Mouse (Mus musculus) liver, postnatal 0 days (tissue): ENCODE data around the gene Plekha7.

ENCODE experiments used
- CTCF ChIP-seq: sonication (generic); IDR thresholded peaks from 2 replicates; pipeline ENCODE4 v1.5.1; 2016; ENCODE audit warnings: antibody characterized with exemption, low read depth
- EP300 ChIP-seq: IDR thresholded peaks from 2 replicates; pipeline ENCODE4 v1.6.1; 2016; ENCODE audit warnings: antibody characterized with exemption, low read depth, mild to moderate bottlenecking

DNA sequence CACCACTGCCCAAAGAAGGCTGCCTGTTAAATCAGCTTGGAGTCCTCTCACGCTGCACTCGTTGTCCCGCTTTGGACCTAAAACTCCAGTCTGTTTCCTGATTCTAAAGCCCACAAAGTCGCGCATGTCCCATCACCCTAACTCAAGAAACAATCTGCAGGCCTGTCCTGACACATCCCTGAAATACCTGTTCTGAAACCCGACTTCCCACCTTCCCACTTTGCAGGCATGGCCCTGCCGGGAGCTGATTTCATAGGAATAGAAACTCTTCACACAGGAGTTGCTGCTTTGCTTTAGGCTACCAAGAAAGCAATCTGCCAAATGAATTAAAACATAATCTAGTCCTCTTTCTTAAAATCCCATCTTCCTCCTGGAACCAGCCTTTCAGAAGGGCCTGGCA is 115.2 kb downstream of the Plekha7 start:
- TF ChIP-seq CTCF, result no peak
- no peak for TF ChIP-seq EP300
